Mouse (Mus musculus): ENCODE results near the gene Ip6k3. TPM values are rescaled to one million over a fixed set of nuclear protein-coding genes. Genes with fewer than 3 reads are reported as not detected.

Ip6k3 gene
- total and polyA plus RNA-seq, 3 experiments = 26.3 to 65.7 (median 53.9) TPM

- Histone ChIP-seq H3K27ac (ENCODE audit: insufficient read depth, low read depth) (peak overlapping the region; percentile 73), H3K4me3 (replicated peaks in 1 of 3; ENCODE audit: low read depth in 2 of 3, low read length in 2 of 3, poor library complexity in 1 of 3) (peak overlapping the region in 1 of 3 experiments; percentile 0), H3K4me1 (ENCODE audit: control insufficient read depth in 1 of 2, insufficient read depth in 2 of 2) (peaks cover 36 to 62% of the 10 kb centered on the region in 2 experiments), H3K9ac (ENCODE audit: insufficient read depth, low read depth) (peak overlapping the region; percentile 4; the same call in 1 of the 2 replicates), H3K27me3 (replicated peaks) (no peaks in the 10 kb centered on the region), H3K9me3 (replicated peaks; ENCODE audit: low read length) (peaks cover 5% of the 10 kb centered on the region), H3K4me2 (ENCODE audit: insufficient read depth, low read depth, poor library complexity, severe bottlenecking) (no peak overlapping the region), H3K36me3 (replicated peaks in 1 of 2; ENCODE audit: control insufficient read depth in 1 of 2, insufficient read depth in 1 of 2, low read length in 1 of 2) (peaks cover 0 to 6% of the 10 kb centered on the region in 2 experiments), H3K79me2 (replicated peaks; ENCODE audit: control insufficient read depth, extremely low read depth, insufficient read depth, poor library complexity, severe bottlenecking) (0 out of 2 replicates have a peak, but pooled peaks cover 3% of the 10 kb centered on the region)
- in situ Hi-C loops (cut with MboI; ENCODE audit: low pct_ligation_motif_present, low pct_unique_long_range_greater_than_20kb, low sequenced_read_pairs) = loop anchor here (5.0 kb wide), 1 partner anchor 44 kb away; no protein-coding TSS in a partner anchor
- dilution Hi-C loops (cut with MboI; ENCODE audit: extremely low pct_ligation_motif_present, extremely low pct_unique_long_range_greater_than_20kb, low sequenced_read_pairs) = no loop called here
- TF ChIP-seq ETS1 (conservative IDR thresholded peaks at IDR 0.05; ENCODE audit: low read depth, low read length) (no peak), NELFE (IDR thresholded peaks at IDR 0.05; ENCODE audit: low read depth, low read length) (no peak), ELF1 (IDR thresholded peaks at IDR 0.05; ENCODE audit: low read depth, low read length) (peak; percentile 69), UBTF (IDR thresholded peaks at IDR 0.05; ENCODE audit: low read depth, low read length) (0 out of 2 replicates have a peak, but pooled peaks have one; percentile 32), NRF1 (IDR thresholded peaks at IDR 0.05; ENCODE audit: low read depth, low read length) (peak; percentile 46; the same call in 1 of the 2 replicates), PAX5 (IDR thresholded peaks at IDR 0.05; ENCODE audit: low read length) (no peak), MAX (IDR thresholded peaks at IDR 0.05; ENCODE audit: low read length) (no peak), TCF12 (IDR thresholded peaks at IDR 0.05; ENCODE audit: low read depth, low read length) (peak; percentile 40; the same call in 1 of the 2 replicates), BHLHE40 (IDR thresholded peaks at IDR 0.05; ENCODE audit: low read depth, low read length) (no peak; the same call in 1 of the 2 replicates), MEF2A (IDR thresholded peaks at IDR 0.05; ENCODE audit: borderline replicate concordance, low read depth, low read length) (no peak), ZNF384 (IDR thresholded peaks at IDR 0.05; ENCODE audit: low read depth, low read length) (no peak), MXI1 (IDR thresholded peaks at IDR 0.05; ENCODE audit: low read depth, low read length) (peak; percentile 36; the same call in 1 of the 2 replicates), CTCF (conservative IDR thresholded peaks at IDR 0.05 in 1 of 2, IDR thresholded peaks at IDR 0.05 in 1 of 2; ENCODE audit: low read depth in 2 of 2, low read length in 2 of 2) (peak in 1 of 2 experiments; percentile 76; a peak in 2 of 4 replicates), ZC3H11A (IDR thresholded peaks at IDR 0.05; ENCODE audit: low read depth, low read length) (peak; percentile 59), MAZ (IDR thresholded peaks at IDR 0.05; ENCODE audit: low read depth, low read length) (peak; percentile 50; the same call in 1 of the 2 replicates), HCFC1 (IDR thresholded peaks at IDR 0.05; ENCODE audit: low read depth, low read length) (peak; percentile 14; the same call in 1 of the 2 replicates), E2F4 (IDR thresholded peaks at IDR 0.05; ENCODE audit: insufficient replicate concordance, low read depth, low read length) (no peak), EP300 (IDR thresholded peaks at IDR 0.05; ENCODE audit: low read length) (no peak), RAD21 (IDR thresholded peaks at IDR 0.05; ENCODE audit: low read depth, low read length) (peak; percentile 67), JUND (conservative IDR thresholded peaks at IDR 0.05; ENCODE audit: low read depth, low read length) (no peak), POLR2A (IDR thresholded peaks at IDR 0.05; ENCODE audit: low read depth, low read length) (no peak), JUN (IDR thresholded peaks at IDR 0.05; ENCODE audit: insufficient read depth, low read depth, low read length) (no peak), ZKSCAN1 (IDR thresholded peaks at IDR 0.05; ENCODE audit: borderline replicate concordance, low read depth, low read length) (no peak), SMC3 (IDR thresholded peaks at IDR 0.05; ENCODE audit: low read depth, low read length) (peak; percentile 90), CHD2 (IDR thresholded peaks at IDR 0.05; ENCODE audit: low read length) (no peak; the same call in 1 of the 2 replicates), TBP (conservative IDR thresholded peaks at IDR 0.05; ENCODE audit: low read depth, low read length) (no peak)
- DNase-seq (ENCODE audit: extremely low read depth) = no peak
These were observed 14.1 kb upstream of the Ip6k3 start for GRCm38 (mm10) chr17:27181666-27182065.
